Mouse (Mus musculus) megakaryocyte, embryonic 14.5 days (primary cell): ENCODE measurements around the gene Reep3.

ENCODE experiments used
- FLI1 ChIP-seq: IDR thresholded peaks from 2 replicates; pipeline ENCODE4 v1.6.1; 2012; ENCODE audit warnings: low read length, inconsistent platforms, mixed read lengths
- GATA1 ChIP-seq: IDR thresholded peaks from 3 replicates; pipeline ENCODE4 v1.6.1; 2012; ENCODE audit warnings: mixed read lengths, low read length, inconsistent platforms, borderline replicate concordance

DNA sequence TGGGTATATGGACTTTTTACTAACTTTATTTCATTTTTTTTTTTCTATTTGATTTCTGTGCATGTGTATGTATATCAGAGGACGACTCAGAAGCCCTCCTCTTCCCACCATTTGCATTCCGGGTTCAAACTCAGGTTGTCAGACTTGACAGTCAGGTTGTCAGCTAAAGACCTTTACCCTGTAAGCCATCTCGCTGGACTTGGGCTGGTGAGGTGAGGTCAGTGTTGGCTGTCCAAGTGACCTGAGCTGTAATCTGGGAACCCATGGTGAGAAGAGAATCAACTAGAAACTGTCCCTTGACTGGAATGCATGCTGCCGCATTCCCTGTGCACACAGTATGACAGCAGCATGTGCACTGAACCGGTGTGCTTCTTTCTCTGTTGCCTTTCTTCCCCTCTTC is 12.9 kb upstream of the Reep3 start:
- TF ChIP-seq FLI1: no peak
- TF ChIP-seq GATA1: no peak
